Mouse (Mus musculus): Measurements from ENCODE around the gene Olfr933.

DNA sequence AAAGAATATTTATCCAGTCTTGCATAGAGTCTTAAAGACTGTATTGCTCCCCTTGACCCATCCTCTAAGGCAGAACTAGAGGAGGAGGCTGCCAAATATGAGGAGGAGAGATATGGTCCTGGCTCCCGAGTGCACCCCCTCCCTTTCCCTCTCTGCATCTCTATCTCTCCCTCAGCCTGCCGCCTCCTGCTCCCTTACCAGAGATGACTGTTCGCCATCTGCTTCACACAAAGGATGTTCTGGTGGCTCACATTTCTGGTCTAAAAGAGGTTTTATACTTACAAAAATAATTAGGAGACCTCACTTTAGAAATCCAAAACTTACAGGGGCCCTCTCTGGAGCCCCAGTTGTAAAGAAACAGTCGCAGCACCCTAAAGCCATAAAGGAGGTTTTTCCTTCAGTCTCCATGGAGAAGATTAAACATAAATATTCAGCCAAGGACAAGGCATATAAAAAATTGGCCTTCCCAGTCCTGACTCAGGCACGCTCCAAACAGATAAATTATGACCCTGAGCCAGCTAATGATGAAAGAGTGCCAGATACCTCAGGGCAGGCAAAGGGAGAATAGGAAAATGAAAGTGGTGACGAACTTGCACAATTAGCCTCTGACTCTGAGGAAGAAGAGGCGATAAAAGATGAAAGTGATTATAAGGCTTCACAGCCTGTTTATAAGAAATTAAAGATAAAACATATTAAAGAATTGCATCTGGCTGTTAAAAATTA is 18.6 kb upstream of the Olfr933 start:
- no peak for TF ChIP-seq CTCF (IDR thresholded peaks at IDR 0.05; ENCODE audit: extremely low read depth, insufficient read depth, low read length)
- no peak for TF ChIP-seq POLR2A (IDR thresholded peaks at IDR 0.05; ENCODE audit: extremely low read depth, insufficient read depth, low read length)
